Mouse (Mus musculus) adipocyte (in vitro differentiated cells): Measurements from ENCODE around the gene Kifap3.

Source experiments
- DNase-seq: peaks from one replicate; pipeline ENCODE4 v3.0.0-alpha.2; 2016; ENCODE audit warnings: low spot score

Gene Kifap3

DNA sequence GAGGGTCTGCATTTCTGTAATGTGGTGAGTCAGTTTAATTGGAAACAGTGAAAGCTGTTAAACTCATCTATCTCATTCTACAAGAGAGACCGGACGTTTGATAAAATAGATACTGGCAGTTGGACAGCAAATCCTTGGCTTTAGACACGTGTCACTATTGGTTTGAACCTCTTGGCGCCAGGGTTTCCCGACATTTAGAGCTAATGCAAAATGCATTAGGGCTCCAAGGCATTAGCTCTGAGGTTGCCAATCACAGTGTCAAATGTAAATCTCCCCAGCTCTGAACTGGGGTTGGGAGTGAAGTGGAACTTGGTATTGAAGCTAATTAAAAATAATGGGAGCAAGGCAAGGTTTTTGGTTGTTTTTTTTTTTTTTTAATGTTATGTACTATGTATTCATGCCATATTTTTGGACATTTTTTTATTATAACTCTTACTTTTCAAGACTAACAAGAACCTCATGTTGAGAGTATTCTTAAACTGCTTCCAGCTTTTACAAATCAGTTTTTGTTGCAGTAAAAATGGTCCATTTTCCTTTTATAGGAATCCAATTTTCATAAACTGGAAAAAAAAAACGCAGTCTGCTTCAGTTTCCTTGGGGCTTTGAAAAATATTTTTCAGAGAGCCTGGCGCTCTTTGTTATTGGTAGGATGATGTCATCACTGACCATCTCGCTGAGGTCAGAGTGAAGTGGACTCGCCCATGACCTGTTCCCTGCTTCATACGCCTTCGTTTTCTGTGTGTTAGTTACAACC lies 114.6 kb downstream of the Kifap3 start:
- no peak for DNase-seq

DNA sequence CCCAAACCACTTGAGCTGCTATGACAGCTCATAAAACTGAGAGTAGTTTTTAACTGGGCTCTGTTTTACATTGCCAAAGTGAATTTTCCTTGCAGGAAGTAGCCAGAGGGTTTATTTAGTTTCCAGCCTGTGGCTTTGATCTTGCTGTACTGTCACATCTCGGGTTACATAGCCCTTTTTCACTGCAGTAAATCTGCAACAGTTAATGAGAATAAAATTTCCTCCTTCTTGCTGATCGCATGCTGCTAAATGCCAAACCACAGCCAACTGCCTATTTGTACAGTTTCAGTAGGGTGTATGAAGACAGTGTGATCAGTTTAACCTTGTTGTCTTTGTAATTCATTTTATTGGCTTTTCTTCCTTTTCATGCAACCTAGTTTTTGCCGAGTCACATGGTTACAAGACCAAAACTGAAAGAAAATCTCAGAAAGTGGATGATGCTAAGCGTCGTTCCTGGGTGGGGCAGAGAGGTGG lies 118.9 kb downstream of the Kifap3 start:
- DNase-seq = no peak

DNA sequence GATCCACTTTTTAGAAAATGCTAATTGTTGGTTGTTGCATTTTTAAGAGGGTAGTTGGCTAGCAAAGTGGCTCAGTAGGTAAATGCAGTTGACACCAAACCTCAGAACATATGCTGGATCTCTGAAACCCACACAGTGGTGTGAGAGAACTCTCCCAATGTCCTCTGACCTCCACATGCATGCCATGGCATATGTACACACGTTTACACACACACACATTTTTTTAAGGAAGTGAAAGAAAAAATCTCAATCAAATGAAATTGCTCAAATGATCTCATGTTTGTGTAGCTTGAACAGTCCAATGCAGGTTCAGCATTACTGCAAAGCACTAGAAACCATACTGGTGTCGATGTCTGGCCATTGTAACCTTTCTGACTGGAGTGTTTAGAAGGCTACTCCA lies 120.2 kb downstream of the Kifap3 start:
- no peak for DNase-seq

DNA sequence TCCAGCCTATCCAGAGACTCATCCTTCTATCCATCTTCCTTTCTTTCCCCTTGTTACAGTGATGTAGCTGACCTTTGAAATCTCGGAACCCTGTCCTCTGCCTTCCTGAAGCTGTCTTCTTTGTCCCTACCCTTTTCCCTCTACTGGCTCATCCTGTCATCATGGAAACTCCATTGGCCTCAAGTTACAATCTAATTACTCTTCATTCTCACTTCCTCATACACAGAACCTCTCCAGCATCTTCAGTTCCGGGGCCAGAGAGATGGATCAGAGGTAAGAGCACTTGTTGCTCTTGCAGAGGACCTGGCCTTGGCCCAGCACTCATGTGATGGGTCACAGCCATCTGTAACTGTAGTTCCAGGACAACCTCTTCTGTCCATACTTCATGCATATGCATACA lies 120.8 kb downstream of the Kifap3 start:
- DNase-seq = no peak

DNA sequence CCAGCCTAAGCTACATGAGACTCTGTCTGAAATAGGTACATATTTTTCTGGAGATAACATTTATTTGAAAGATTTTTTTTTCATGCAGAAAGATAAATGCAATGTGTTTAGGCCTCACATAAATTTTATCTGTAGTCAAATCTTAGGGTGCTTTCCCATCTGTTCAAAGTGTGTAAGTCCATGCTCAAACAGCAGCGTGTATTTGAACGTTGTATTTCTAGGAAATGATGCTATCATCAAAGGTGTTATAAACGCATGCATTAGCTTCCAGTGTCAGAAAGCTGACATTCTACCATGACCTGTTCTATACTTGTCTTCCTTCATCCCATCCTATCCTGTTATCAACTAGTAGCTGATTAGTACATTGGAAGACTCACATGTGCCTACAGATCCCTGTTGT lies 124.0 kb downstream of the Kifap3 start:
- no peak for DNase-seq

DNA sequence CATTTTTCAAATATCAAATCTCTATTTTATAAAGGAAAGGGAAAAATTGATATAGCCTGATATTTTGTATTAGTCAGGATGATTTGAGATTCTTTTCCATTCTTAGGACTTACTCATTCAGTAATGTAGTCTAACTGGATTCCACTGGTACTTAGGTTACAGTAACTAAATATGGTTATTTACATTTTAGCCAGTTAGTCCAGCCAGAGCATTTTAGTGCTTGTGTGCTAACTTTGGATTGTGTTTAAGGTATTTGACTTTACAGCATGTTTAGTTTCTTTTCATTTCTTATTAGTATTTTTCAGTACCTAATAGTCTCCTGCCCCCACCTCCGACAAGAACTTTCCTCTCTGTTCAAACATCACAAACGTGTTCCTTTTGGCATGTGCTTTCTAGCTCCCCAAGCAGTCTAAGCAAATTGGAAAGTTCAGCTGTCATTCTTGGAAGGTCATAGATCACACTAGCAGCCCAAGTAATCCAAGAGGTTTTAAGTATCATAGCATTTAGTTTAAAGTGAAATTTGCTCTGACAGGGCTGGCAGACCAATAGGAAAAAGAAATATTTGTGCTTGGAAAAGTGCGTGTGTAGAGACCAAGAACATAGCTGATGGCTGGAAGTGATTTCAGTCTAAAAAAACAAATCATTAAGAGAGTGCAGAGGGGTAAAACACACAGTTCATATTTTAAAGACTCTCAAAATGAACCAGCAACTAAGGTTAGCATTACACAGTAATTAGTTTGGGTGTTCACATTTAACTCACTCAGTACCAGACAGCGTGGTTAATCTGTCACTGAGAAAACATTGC lies 127.8 kb downstream of the Kifap3 start:
- peak; percentile 18 for DNase-seq

DNA sequence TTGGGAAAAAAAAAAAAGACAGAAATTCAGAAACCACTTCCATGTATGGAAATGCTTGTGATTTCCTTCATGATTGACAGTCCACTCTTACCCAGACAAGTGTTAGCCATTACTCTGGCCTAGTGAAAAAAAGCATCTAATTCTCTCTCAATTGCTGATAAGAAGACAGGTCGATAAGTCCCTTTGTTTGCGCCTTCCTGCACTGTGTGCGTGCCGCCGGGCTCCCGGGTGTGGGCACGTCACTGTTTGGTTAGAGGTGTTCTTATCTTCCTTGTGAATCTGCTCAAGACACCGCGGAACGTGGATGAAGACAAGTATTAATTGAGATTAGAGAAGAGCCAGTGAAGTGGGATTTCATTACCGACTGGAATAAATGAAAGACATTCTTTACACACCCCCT lies 129.0 kb downstream of the Kifap3 start:
- DNase-seq = no peak

DNA sequence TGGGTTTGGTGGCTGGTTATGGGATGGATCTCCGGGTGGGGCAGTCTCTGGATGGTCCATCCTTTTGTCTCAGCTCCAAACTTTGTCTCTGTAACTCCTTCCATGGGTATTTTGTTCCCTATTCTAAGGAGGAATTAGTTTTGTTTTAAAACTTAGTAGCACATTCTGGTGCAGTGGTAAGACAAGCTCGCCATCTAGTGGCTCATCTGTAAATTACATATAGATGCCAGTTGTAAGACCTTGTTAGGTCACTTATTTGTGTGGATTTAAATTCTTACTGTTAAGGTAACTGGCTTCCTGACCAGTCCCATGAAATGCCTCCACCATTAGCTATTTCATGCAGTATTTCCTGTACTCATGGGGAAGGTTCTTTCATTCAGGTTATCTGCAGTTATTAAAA lies 131.0 kb downstream of the Kifap3 start:
- DNase-seq = peak; percentile 73

DNA sequence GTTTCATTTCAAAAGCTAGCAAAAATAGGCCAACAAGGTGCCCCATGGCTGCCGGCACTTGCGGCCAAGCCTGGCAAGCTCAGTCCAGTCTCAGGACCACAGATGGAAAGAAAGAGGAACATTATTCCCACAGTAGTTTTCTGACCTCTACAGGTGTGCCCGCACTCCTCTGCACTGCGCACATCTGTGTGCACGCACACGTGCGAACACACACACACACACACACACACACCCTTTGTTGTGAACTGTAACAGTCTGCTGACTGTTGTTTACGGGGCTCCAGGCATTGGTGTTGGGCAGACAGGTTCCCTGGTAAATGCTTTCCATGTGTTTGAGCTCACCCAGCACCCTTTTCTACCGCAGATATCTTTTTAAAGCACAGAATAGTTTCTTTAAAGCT lies 131.4 kb downstream of the Kifap3 start:
- DNase-seq = no peak

DNA sequence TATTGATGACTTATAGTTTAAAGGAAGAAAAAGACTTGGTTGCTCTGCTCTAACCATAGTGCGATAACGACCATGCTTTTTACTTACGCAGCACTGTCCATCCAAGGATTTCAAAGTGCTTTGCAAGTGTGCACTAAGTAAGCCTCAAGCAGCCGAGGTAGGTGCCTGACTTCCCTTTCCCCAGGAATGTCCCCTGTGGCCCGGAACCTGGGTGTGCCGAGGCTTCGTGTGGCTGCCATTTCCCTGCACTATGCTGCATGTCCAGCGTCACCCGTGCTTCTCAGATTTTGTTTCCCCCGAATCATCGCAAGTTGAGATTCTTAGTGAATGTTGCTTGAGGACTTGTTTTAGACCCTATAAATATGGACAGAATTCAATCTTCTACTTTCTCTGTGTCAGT lies 132.6 kb downstream of the Kifap3 start:
- no peak for DNase-seq

DNA sequence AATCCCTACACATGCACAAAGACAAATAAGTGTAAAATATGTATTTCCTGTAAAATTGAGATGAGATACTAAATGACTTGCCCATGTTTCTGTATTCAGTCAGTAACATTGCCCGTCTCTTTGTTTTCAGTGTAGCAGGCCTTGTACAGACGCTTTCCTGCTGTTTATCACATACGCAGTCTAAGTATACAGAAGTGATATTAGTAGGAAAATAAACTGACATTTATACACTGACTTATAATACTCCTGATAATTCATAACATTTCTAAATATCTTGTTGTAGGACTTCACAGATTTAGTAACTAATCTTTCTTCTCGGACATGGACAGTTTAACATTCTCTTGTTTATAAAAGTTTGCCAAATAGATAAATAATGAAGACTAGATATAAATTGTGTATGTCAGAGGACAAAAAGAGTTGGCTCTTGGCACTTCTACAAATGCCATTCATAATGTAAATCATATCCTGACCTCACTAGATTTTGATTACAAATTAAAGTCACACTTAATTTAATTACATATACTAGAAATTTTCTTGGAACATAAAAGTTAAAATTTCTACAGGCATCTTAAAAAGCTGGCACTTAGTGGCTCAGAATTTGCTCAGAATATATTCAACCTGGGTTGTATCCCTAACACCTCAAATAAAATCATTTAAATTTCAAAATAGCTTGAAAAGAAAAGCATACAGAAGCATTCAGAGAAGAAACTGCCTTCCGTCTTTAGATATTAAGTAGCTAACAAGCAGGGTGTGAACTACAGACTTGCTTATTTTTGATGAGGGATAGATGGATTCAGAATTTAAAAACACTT lies 138.2 kb downstream of the Kifap3 start:
- no peak for DNase-seq

DNA sequence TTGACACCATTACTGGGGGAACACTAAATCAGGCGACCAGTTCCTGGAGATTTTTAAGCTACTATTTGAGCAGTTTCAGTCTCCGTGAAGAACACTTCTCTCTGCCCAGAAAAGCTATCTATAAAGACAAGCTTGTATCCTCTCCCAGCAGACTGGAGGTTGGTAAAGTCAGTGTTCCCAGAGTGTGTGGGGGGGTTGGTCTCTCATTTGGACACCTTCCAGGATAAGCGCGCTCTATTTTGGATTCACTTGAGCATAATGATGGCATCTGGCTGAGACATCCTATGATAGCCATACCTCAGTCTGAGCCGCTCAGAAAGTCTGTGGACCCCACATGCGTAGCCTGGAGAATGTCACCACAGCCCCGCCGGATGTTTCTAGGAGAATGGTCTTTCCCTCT lies 144.7 kb downstream of the Kifap3 start:
- no peak for DNase-seq

DNA sequence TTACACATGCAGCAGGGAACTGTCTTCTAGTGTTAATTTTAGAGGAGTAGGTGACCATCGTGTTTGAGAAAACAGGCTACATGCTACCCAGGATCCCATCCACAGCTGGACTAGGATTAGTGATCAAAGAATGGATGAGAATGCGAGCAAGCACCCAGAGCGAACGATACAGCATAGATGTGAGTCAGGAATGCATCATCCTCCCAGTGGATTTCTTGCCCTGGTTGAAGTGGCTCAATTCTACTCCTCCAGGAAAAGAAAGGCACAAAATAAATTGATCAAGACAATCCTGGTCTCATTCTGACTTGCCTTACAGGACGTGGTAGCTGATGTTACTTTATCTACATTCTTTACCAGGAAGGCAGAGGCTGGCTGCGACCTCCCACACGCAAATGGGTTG lies 149.5 kb downstream of the Kifap3 start, which contains the start of gene Scyl3:
Gene Scyl3 (plus strand): TSS at position 255 of the 400 bp plus-strand sequence.
- no peak for DNase-seq

DNA sequence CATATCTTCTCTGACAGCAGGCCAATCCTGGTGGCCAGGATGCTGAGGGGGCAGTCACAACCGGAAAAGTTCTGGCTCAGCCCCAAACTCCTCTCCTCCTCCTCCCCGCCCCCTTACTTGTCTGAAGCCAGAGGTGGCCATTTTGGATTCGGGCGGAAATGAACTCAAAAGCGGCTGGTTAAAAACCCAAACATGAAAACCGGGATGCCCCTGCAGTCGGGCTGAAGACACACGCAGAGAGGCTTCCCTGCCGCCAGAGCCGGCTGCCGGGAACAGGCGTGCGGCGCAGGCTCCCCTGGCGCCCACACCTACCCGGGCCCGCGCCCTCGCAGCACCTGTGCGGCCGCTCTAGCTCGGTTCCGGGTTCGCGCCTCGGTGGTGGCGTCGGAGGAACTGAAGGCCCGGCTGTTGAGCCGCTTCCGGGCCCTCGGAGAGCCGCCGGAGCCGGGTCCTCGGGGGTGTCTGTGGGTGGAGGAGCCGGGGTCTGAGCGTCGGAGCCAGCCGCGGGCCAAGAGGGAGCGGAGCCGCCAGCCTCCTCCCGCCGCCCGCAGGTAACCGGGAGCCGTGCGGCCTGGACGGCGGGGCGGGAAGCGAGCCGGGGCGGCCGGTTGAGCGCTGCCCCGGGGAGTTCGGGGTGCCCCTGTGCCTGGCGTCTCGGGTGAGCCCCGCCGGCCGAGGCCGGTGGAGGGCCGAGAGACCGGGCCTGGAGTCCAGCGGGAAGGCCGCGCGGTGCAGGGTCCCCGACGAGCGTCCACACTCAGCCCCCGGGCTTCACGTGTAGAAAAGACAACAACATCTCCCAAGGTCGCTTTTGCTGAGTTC lies 150.5 kb downstream of the Kifap3 start:
- peak; percentile 94 for DNase-seq

DNA sequence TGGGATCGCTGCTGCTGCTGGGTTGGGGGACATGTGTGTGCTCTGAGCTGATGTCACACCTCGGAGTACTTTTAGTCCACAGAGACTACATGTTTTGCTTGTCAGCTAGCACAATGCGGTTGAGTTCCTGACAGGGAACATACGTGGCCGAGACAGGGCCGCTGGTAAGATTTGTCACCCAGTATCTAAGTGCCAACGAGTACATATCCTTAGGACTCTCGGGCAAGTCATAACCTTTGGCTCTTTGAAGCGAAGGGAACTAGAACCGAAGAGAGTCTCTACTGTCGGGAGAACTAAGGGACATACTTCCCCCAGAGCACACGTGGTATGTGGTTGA lies 151.0 kb downstream of the Kifap3 start:
- peak; percentile 44 for DNase-seq

DNA sequence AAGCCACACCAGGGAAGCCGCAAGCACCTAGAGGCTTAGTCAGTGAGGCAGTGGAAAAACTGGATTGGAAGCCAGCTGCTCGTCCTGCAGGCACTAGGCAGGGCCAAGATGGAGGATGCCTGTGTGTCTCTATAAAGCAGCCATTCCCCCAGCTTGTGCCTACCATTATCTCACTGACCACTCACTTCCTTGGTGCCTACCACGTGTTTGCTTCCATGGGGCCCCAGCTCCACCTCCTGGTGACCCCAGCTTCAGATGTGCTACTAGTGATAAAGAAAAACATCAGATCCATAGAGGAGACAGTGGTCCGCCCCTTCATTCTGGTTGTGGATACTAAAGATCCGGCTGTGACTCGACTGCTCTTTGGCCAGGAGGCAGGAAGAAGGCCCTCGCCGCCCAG lies 152.4 kb downstream of the Kifap3 start:
- DNase-seq = no peak

DNA sequence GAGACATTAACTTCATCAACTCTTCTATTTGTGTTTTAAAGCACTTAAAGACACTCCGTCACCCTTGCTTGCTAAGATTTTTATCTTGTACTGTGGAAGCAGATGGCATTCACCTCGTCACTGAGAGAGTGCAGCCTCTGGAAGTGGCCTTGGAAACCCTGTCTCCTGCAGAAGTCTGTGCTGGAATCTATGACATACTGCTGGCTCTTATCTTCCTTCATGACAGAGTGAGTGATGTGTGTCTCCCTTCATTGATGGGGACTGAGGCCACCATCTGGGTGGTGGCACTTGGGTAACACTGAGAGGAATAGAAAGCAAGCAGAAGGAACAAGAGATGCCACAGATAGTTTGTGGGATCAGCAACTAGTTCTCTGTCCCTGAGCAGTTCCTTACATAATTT lies 155.2 kb downstream of the Kifap3 start:
- no peak for DNase-seq

DNA sequence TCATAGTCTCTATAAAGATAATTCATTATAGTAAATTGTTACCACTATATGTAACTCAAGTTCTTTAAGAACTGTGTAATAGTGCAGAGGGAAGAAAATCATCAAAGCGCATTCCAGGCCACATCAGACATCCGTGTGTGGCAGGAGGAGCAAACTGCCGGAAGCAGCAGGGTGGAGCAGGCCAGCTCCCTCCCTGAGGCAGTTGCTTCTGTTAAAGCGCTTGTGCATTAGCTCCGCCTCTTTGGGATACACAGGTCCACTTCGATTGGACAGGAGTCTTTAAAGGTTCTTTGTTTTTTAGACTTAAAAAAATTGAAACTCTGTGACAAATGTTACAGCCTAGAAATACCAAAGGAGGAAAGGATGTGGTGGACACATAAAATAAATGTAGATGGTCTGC lies 162.7 kb downstream of the Kifap3 start:
- no peak for DNase-seq

DNA sequence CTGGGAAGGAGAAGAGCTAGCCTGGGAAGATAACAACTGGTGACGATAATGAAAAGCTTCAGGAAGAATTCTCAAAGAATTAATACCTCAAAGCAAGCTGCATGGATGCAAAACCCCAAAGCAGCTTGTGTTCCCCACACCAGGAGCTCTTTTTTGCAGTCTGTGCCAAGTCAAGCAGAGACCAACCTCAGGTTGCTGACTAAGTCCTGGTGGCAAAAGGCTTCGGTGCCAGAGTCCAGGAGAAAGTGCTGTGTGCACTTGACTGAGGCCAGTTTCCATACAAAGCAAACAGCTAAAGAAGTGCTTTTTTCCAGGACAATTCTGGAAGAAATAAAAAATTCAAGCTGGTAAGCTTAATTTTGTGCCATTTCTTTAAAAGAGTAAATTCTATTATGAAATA lies 174.0 kb downstream of the Kifap3 start:
- no peak for DNase-seq

DNA sequence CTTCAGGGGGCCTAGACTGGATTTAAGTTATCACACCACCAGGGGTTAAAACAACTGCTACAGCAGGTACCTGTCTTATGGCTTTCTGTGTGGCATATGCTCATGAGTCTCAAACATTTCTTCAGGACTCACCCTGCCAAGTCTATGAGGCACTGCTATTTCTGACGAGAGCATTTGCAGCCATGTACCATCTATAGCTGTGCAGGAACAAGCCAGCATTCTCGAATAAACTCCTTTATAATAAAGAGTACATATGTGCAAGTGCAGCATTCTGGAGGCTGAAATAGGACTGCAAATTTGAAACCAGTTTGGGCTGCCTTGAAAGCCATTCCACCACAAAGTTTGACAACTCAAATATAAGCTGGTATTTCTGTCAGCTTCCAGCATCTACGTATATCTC lies 178.7 kb downstream of the Kifap3 start:
- DNase-seq = no peak

DNA sequence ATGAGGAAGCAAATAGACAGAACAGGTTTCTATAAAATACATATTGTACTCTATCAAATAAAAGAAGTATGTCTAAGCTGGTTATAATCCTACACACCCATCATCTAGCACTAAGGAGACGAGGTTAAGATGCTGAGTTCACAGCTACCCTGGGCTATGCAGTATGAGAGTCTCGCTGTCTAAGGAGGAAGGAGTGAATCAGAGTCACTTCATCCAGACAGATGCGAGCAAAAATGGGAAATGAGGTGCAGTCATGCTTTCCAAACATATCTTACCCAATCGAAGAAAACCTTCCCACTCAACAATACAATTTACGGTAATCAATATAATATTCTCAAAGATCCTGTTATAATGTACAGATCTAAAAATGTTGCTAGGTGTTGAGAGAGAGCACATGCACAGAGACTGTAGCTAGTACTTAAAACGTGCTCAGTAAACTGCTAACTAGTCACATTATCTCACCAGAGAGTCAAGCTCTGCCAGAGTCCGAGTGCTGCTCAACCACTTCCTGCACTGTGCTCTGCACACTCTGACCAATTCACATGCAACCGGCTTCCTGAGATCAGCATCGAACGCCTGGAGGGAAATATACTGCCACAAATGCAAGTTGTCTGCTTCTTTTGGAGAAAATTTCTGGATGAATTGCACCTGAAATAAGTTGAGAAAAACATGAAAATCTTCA lies 184.8 kb downstream of the Kifap3 start:
- no peak for DNase-seq
